Mouse (Mus musculus): ENCODE results near the gene Lyrm9. TPM values are rescaled to one million over a fixed set of nuclear protein-coding genes. Genes with fewer than 3 reads are reported as not detected.
A peak's percentile ranks its signal among the peaks of the same experiment; 100 is the strongest.

Gene Lyrm9
- total and polyA plus RNA-seq, 3 experiments: 31.6 to 48.6 TPM; not detected in 1

DNA sequence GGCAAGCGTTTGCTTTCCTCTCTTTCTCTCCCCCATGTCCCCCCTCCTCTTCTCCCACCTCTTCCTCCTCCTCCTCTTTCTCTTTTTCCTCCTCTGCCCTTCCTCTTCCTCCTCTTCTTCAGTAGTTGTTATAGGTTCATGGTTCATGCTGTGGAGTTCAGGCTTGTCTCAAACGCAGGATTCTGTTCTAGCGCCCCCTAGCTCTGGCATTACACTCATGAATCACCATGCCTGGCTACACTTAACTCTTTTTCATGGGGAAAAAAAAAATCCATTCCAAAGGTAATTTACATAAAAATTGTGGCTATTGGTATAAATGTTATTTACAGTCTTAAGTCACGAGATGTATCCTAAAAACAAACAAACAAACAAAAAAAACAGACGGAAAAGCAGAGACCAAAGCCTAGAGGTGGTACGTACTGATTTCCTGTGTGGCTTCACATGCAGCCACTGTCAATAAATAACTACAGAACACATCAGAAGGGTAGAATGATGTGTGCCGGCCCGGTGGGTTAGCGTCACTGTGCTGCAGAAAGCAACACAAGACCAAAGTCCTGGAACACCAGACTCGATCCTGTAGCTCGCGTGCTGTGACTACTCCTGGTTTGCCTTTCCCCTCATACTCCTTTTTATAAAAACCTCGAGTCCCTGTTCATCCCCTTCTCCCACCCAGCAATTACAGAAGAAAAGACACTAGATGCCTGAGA lies 3.4 kb upstream of the Lyrm9 start:
- DNase-seq (ENCODE audit: low read depth, low spot score): peak; percentile 90
- Histone ChIP-seq H3K4me1 (ENCODE audit: control insufficient read depth in 1 of 2, insufficient read depth in 2 of 2, low read length in 2 of 2) (peaks cover 6 to 12% of the 10 kb centered on the region in 2 experiments), H3K4me3 (ENCODE audit: control insufficient read depth in 1 of 2, insufficient read depth in 1 of 2, low read depth in 2 of 2, low read length in 2 of 2) (no peak overlapping the region), H3K27ac (ENCODE audit: control insufficient read depth, low read depth, low read length) (no peak overlapping the region), H3K79me2 (ENCODE audit: control insufficient read depth, insufficient read depth, low read length, poor library complexity) (peaks cover 6% of the 10 kb centered on the region; the same call in 1 of the 2 replicates), H3K36me3 (ENCODE audit: control insufficient read depth in 1 of 2, insufficient read depth in 2 of 2, low read length in 2 of 2) (peaks cover 0 to 15% of the 10 kb centered on the region in 2 experiments; a peak in 2 of 4 replicates), H3K9me3 (replicated peaks; ENCODE audit: insufficient read depth, low read length) (no peaks in the 10 kb centered on the region), H3K27me3 (ENCODE audit: control insufficient read depth in 1 of 2, insufficient read depth in 2 of 2, low read length in 2 of 2) (peaks cover 0 to 8% of the 10 kb centered on the region in 2 experiments; a peak in 1 of 4 replicates), H3K9ac (ENCODE audit: control insufficient read depth, low read depth, low read length, poor library complexity, severe bottlenecking) (no peak overlapping the region)
- TF ChIP-seq MAFK (IDR thresholded peaks at IDR 0.05; ENCODE audit: borderline replicate concordance, low read depth, low read length): no peak
- TF ChIP-seq GABPA (IDR thresholded peaks at IDR 0.05; ENCODE audit: low read depth, low read length): no peak
- TF ChIP-seq JUND (IDR thresholded peaks at IDR 0.05; ENCODE audit: low read depth, low read length): no peak
- TF ChIP-seq MAX (IDR thresholded peaks at IDR 0.05; ENCODE audit: low read length): no peak
- TF ChIP-seq NELFE (IDR thresholded peaks at IDR 0.05; ENCODE audit: low read depth, low read length): no peak
- 0 out of 2 replicates have a peak, but pooled peaks have one; percentile 42 for TF ChIP-seq BHLHE40 (IDR thresholded peaks at IDR 0.05; ENCODE audit: borderline replicate concordance, low read depth, low read length)
- TF ChIP-seq GATA1 (IDR thresholded peaks at IDR 0.05; ENCODE audit: low read depth, low read length): no peak
- peak; percentile 90 for TF ChIP-seq ZNF384 (IDR thresholded peaks at IDR 0.05; ENCODE audit: low read depth, low read length)
- TF ChIP-seq KAT2A (conservative IDR thresholded peaks at IDR 0.05; ENCODE audit: low read depth, low read length): no peak
- no peak for TF ChIP-seq RCOR1 (IDR thresholded peaks at IDR 0.05; ENCODE audit: low read depth, low read length)
- TF ChIP-seq USF1 (IDR thresholded peaks at IDR 0.05; ENCODE audit: low read depth, low read length): no peak
- no peak for TF ChIP-seq NRF1 (IDR thresholded peaks at IDR 0.05; ENCODE audit: insufficient read depth, low read depth, low read length, poor library complexity, severe bottlenecking)
- TF ChIP-seq POLR2AphosphoS2 (IDR thresholded peaks at IDR 0.05; ENCODE audit: low read length): no peak
- peak; percentile 97 for TF ChIP-seq SMC3 (IDR thresholded peaks at IDR 0.05; ENCODE audit: low read depth, low read length)
- TF ChIP-seq HCFC1 (IDR thresholded peaks at IDR 0.05; ENCODE audit: low read depth, low read length): peak; percentile 49; the same call in 1 of the 2 replicates
- no peak for TF ChIP-seq USF2 (IDR thresholded peaks at IDR 0.05; ENCODE audit: borderline replicate concordance in 1 of 2, insufficient read depth in 1 of 2, low read depth in 1 of 2, low read length in 2 of 2)
- TF ChIP-seq ELF1 (IDR thresholded peaks at IDR 0.05; ENCODE audit: low read depth, low read length): no peak
- no peak for TF ChIP-seq MXI1 (IDR thresholded peaks at IDR 0.05; ENCODE audit: low read depth, low read length)
- peak; percentile 95 for TF ChIP-seq ZC3H11A (IDR thresholded peaks at IDR 0.05; ENCODE audit: low read depth, low read length)
- peak; percentile 59; the same call in 1 of the 2 replicates for TF ChIP-seq MYC (IDR thresholded peaks at IDR 0.05; ENCODE audit: low read depth, low read length)
- TF ChIP-seq MYB (IDR thresholded peaks at IDR 0.05; ENCODE audit: low read depth, low read length): no peak
- no peak for TF ChIP-seq POLR2AphosphoS5 (IDR thresholded peaks at IDR 0.05; ENCODE audit: borderline replicate concordance, low read depth, low read length)
- peak; percentile 87 for TF ChIP-seq RAD21 (IDR thresholded peaks at IDR 0.05; ENCODE audit: low read depth, low read length)
- TF ChIP-seq ZKSCAN1 (IDR thresholded peaks at IDR 0.05; ENCODE audit: low read depth, low read length): no peak
- TF ChIP-seq POLR2A (IDR thresholded peaks at IDR 0.05; ENCODE audit: control insufficient read depth in 1 of 2, insufficient read depth in 1 of 2, low read depth in 1 of 2, low read length in 2 of 2, poor library complexity in 1 of 2): no peak
- no peak for TF ChIP-seq TAL1 (IDR thresholded peaks at IDR 0.05; ENCODE audit: low read length)
- peak; percentile 25; the same call in 1 of the 2 replicates for TF ChIP-seq SIN3A (IDR thresholded peaks at IDR 0.05; ENCODE audit: low read length)
- peak; percentile 90 to 98 (median 93) for TF ChIP-seq CTCF (IDR thresholded peaks at IDR 0.05 in 2 of 3, conservative IDR thresholded peaks at IDR 0.05 in 1 of 3; ENCODE audit: control insufficient read depth in 1 of 3, insufficient read depth in 1 of 3, low read depth in 2 of 3, low read length in 3 of 3, poor library complexity in 1 of 3, severe bottlenecking in 1 of 3)
- TF ChIP-seq ETS1 (IDR thresholded peaks at IDR 0.05; ENCODE audit: low read depth, low read length): no peak
